Mouse (Mus musculus): ENCODE data around the gene Cbfa2t2. TPM values are rescaled to one million over a fixed set of nuclear protein-coding genes. Genes with fewer than 3 reads are reported as not detected.

Gene Cbfa2t2
- polyA plus RNA-seq, 1 experiment from 2014 or later = 47.4 TPM

DNA sequence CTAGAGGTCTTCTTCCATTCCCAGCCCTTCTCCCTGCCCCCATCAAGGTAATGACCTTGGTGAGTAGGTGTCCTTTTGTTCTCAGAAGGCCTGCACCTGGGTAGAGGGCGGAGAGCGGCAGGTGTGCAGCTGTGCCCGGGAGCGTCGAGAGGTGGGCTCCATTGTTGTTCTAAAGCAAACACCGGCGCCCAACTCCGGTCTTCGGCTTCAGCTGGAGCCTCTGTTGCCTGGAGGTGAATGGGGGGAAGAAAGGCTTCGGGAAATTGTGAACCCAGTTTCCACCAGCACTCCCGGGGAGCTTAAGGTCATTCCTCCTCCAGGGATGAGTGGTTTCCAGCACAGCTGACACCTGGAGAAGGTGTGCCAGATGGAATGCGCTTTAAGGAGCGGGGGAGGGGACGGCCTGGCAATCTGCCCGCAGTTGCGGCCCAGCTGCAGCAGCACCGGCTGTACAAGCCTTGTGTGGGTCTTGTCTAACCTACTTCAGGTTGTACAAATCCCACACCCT, 8.4 kb upstream of the Cbfa2t2 start:
- Histone ChIP-seq H3K9me3 (replicated peaks; ENCODE audit: control insufficient read depth, low read length) (no peaks in the 10 kb centered on the region), H3K4me2 (ENCODE audit: low read depth, low read length) (peak overlapping the region; percentile 22), H3K4me3 (ENCODE audit: low read depth, low read length) (no peak overlapping the region), H3K27ac (replicated peaks; ENCODE audit: low read depth, low read length) (peak overlapping the region; percentile 38; the same call in 1 of the 2 replicates), H3K9ac (replicated peaks; ENCODE audit: low read length) (0 out of 2 replicates have a peak overlapping the region, but pooled peaks have one; percentile 10), H3K27me3 (ENCODE audit: control insufficient read depth, insufficient read depth, low read length) (no peaks in the 10 kb centered on the region), H3K36me3 (replicated peaks; ENCODE audit: control insufficient read depth, insufficient read depth, low read depth, low read length) (no peaks in the 10 kb centered on the region), H3K4me1 (ENCODE audit: control insufficient read depth, insufficient read depth, low read length) (no peaks in the 10 kb centered on the region)
- DNase-seq (ENCODE audit: low spot score) (peak; percentile 56), ATAC-seq (replicated peaks; ENCODE audit: insufficient number of reproducible peaks, low FRiP score, low TSS enrichment, low read depth) (0 out of 2 replicates have a peak, but pooled peaks have one; percentile 20)
- 15% methylated on average over 17 of the region's 17 CpGs for WGBS

DNA sequence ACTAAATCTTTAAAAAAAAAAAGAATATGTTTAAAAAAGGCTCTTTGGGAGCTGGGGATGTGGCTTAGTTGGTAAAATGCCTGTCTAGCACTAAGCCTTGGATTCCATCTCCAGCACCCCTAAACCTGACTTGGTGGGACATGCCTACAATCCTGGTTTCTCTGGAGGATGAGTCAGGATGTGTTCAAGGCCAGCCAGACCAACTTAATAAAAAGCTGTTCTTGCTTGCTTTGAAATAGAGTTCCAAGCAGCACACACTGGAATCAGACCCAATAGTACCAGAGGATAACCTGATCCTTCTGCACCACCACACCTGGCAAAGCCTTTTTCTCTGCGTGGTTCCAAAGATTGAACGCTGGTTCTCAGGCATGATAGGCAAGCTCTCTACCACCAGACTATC, 5.7 kb upstream of the Cbfa2t2 start:
- no peaks in the 10 kb centered on the region for H3K9me3 ChIP-seq (replicated peaks; ENCODE audit: control insufficient read depth, low read length)
- DNase-seq (ENCODE audit: low spot score) = no peak
- H3K4me2 ChIP-seq (ENCODE audit: low read depth, low read length) = no peak overlapping the region
- no peak overlapping the region for H3K9ac ChIP-seq (replicated peaks; ENCODE audit: low read length)
- no peaks in the 10 kb centered on the region for H3K27me3 ChIP-seq (ENCODE audit: control insufficient read depth, insufficient read depth, low read length)
- WGBS = 88% methylated on average over 2 of the region's 2 CpGs
- H3K4me1 ChIP-seq (ENCODE audit: control insufficient read depth, insufficient read depth, low read length) = no peaks in the 10 kb centered on the region
- H3K27ac ChIP-seq (replicated peaks; ENCODE audit: low read depth, low read length) = no peak overlapping the region
- ATAC-seq (replicated peaks; ENCODE audit: insufficient number of reproducible peaks, low FRiP score, low TSS enrichment, low read depth) = no peak
- no peak overlapping the region for H3K4me3 ChIP-seq (ENCODE audit: low read depth, low read length)
- no peaks in the 10 kb centered on the region for H3K36me3 ChIP-seq (replicated peaks; ENCODE audit: control insufficient read depth, insufficient read depth, low read depth, low read length)

DNA sequence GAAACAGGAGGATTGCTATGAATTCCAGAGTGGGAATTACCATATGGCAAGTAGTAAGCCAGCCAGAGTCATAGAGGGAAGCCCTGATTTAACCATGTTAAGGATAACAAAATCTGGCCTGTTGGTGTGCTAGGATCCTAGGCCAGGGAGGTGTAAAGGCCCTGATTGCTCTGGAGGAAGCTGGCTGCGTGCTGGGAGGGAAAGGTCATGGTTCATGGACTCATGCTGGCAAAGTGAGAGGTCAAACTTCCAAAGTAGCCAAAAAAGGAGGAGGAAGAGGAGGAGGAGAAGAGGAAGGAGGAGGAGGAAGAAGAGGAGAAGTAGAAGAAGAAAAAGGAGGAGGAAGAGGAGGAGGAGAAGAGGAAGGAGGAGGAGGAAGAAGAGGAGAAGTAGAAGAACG, 3.6 kb upstream of the Cbfa2t2 start:
- Histone ChIP-seq H3K27ac (replicated peaks; ENCODE audit: low read depth, low read length) (no peak overlapping the region), H3K9ac (replicated peaks; ENCODE audit: low read length) (no peak overlapping the region), H3K4me2 (ENCODE audit: low read depth, low read length) (no peak overlapping the region), H3K4me3 (ENCODE audit: low read depth, low read length) (no peak overlapping the region), H3K4me1 (ENCODE audit: control insufficient read depth, insufficient read depth, low read length) (no peaks in the 10 kb centered on the region), H3K27me3 (ENCODE audit: control insufficient read depth, insufficient read depth, low read length) (no peaks in the 10 kb centered on the region), H3K9me3 (replicated peaks; ENCODE audit: control insufficient read depth, low read length) (no peaks in the 10 kb centered on the region), H3K36me3 (replicated peaks; ENCODE audit: control insufficient read depth, insufficient read depth, low read depth, low read length) (no peaks in the 10 kb centered on the region)
- WGBS = 57% methylated on average over 2 of the region's 2 CpGs
- no peak for DNase-seq (ENCODE audit: low spot score)
- no peak for ATAC-seq (replicated peaks; ENCODE audit: insufficient number of reproducible peaks, low FRiP score, low TSS enrichment, low read depth)

DNA sequence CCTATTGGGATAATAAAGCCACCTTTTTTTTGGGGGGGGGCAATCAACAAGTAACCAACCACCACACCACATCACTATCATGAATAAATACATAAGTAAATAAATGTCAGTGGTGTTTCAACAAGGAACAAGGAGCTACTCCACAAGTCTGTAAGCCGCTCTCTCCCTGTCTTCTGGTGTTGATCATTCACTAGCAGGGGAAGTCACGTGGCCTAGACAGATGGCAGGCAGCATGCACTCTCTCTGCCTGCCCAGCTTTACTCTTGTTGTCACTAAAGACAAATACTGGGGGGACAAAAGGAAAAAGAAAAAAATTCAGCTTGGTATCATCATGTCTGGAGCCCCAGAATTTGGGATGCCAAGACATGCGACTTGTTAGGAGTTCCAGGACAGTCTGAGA, 2.9 kb upstream of the Cbfa2t2 start:
- H3K4me2 ChIP-seq (ENCODE audit: low read depth, low read length) = no peak overlapping the region

DNA sequence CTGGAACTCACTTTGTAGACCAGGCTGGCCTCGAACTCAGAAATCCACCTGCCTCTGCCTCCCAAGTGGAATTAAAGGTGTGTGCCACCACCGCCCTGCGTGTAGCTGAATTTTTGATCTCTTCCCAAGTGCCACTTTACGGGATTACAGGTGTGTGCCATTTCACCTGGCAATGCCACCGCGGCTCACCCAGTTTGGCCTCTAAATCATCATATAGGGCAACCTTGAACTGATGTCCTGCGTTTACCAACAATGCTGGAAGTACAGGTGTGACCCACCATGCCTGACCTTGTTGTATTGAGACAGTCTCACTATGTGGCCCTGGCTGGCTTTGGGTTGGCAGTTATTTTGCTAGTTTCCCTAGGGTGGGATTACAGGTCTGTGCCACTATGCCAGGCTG, 1.6 kb upstream of the Cbfa2t2 start:
- H3K9me3 ChIP-seq (replicated peaks; ENCODE audit: control insufficient read depth, low read length) = no peaks in the 10 kb centered on the region
- 93% methylated on average over 7 of the region's 7 CpGs for WGBS
- no peaks in the 10 kb centered on the region for H3K27me3 ChIP-seq (ENCODE audit: control insufficient read depth, insufficient read depth, low read length)
- H3K4me1 ChIP-seq (ENCODE audit: control insufficient read depth, insufficient read depth, low read length) = no peaks in the 10 kb centered on the region
- no peak for DNase-seq (ENCODE audit: low spot score)
- no peak overlapping the region for H3K4me3 ChIP-seq (ENCODE audit: low read depth, low read length)
- no peaks in the 10 kb centered on the region for H3K36me3 ChIP-seq (replicated peaks; ENCODE audit: control insufficient read depth, insufficient read depth, low read depth, low read length)
- H3K9ac ChIP-seq (replicated peaks; ENCODE audit: low read length) = no peak overlapping the region
- no peak overlapping the region for H3K27ac ChIP-seq (replicated peaks; ENCODE audit: low read depth, low read length)
- H3K4me2 ChIP-seq (ENCODE audit: low read depth, low read length) = no peak overlapping the region
- no peak for ATAC-seq (replicated peaks; ENCODE audit: insufficient number of reproducible peaks, low FRiP score, low TSS enrichment, low read depth)

More for the DNA sequence above, 2.9 kb upstream of the Cbfa2t2 start:
- H3K27ac ChIP-seq (replicated peaks; ENCODE audit: low read depth, low read length) = no peak overlapping the region
- no peaks in the 10 kb centered on the region for H3K9me3 ChIP-seq (replicated peaks; ENCODE audit: control insufficient read depth, low read length)
- H3K4me1 ChIP-seq (ENCODE audit: control insufficient read depth, insufficient read depth, low read length) = no peaks in the 10 kb centered on the region
- no peak overlapping the region for H3K4me3 ChIP-seq (ENCODE audit: low read depth, low read length)
- H3K36me3 ChIP-seq (replicated peaks; ENCODE audit: control insufficient read depth, insufficient read depth, low read depth, low read length) = no peaks in the 10 kb centered on the region
- DNase-seq (ENCODE audit: low spot score) (no peak), ATAC-seq (replicated peaks; ENCODE audit: insufficient number of reproducible peaks, low FRiP score, low TSS enrichment, low read depth) (no peak)
- no peaks in the 10 kb centered on the region for H3K27me3 ChIP-seq (ENCODE audit: control insufficient read depth, insufficient read depth, low read length)
- no peak overlapping the region for H3K9ac ChIP-seq (replicated peaks; ENCODE audit: low read length)
- WGBS = 71% methylated on average over 3 of the region's 3 CpGs

DNA sequence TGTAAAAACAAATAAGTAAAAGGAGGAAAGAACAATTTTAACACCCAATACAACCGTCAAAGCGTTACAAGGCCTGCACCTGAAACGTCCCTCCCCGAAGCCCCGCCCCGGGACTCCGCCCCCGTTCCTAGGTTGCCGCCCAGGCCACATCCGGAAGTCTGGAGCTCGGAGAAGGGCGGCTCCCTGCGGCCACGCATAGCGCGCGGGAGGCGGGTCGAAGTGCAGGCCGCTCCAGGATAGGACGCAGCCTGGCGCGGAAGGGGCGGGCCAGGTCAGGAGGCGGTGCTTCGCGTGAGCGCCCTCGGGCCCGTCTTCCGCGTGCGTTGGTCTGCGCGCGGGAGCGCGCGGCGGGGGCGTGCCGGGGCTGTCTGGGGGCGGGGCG, 214 bp upstream of the Cbfa2t2 start:
- peak; percentile 99 for ATAC-seq (replicated peaks; ENCODE audit: insufficient number of reproducible peaks, low FRiP score, low TSS enrichment, low read depth)
- Histone ChIP-seq H3K4me1 (ENCODE audit: control insufficient read depth, insufficient read depth, low read length) (no peaks in the 10 kb centered on the region), H3K9ac (replicated peaks; ENCODE audit: low read length) (peak overlapping the region; percentile 98)

DNA sequence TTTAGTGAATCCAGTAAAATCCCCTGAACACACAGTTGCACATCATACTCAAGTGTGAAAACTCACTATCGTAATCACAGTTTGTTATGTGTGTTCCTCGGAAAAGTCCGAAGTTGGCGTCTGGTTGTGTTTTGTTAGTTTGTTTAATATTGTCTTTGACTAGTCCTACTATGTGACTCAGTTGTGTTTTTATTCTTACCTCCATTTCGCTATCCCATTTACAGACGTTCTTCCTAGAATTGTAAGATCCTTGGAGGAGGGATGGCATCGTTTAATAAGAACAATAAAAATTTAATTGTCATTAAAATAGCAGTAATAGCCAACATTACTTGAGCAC, 878 bp downstream of the Cbfa2t2 start:
- Histone ChIP-seq H3K9ac (replicated peaks; ENCODE audit: low read length) (peak overlapping the region; percentile 98), H3K36me3 (replicated peaks; ENCODE audit: control insufficient read depth, insufficient read depth, low read depth, low read length) (no peaks in the 10 kb centered on the region), H3K4me2 (ENCODE audit: low read depth, low read length) (peak overlapping the region; percentile 62), H3K4me1 (ENCODE audit: control insufficient read depth, insufficient read depth, low read length) (no peaks in the 10 kb centered on the region), H3K27me3 (ENCODE audit: control insufficient read depth, insufficient read depth, low read length) (no peaks in the 10 kb centered on the region), H3K4me3 (ENCODE audit: low read depth, low read length) (peak overlapping the region; percentile 95), H3K27ac (replicated peaks; ENCODE audit: low read depth, low read length) (peak overlapping the region; percentile 92; the same call in 1 of the 2 replicates), H3K9me3 (replicated peaks; ENCODE audit: control insufficient read depth, low read length) (no peaks in the 10 kb centered on the region)
- DNase-seq (ENCODE audit: low spot score) = no peak
- ATAC-seq (replicated peaks; ENCODE audit: insufficient number of reproducible peaks, low FRiP score, low TSS enrichment, low read depth) = no peak
- 21% methylated on average over 7 of the region's 7 CpGs for WGBS

More for the DNA sequence above, 214 bp upstream of the Cbfa2t2 start:
- H3K4me3 ChIP-seq (ENCODE audit: low read depth, low read length) = peak overlapping the region; percentile 95
- H3K27ac ChIP-seq (replicated peaks; ENCODE audit: low read depth, low read length) = peak overlapping the region; percentile 92; the same call in 1 of the 2 replicates
- no peaks in the 10 kb centered on the region for H3K36me3 ChIP-seq (replicated peaks; ENCODE audit: control insufficient read depth, insufficient read depth, low read depth, low read length)
- H3K27me3 ChIP-seq (ENCODE audit: control insufficient read depth, insufficient read depth, low read length) = no peaks in the 10 kb centered on the region
- DNase-seq (ENCODE audit: low spot score) = peak; percentile 97
- 1% methylated on average over 33 of the region's 44 CpGs for WGBS
- peak overlapping the region; percentile 27 for H3K4me2 ChIP-seq (ENCODE audit: low read depth, low read length)
- H3K9me3 ChIP-seq (replicated peaks; ENCODE audit: control insufficient read depth, low read length) = no peaks in the 10 kb centered on the region

DNA sequence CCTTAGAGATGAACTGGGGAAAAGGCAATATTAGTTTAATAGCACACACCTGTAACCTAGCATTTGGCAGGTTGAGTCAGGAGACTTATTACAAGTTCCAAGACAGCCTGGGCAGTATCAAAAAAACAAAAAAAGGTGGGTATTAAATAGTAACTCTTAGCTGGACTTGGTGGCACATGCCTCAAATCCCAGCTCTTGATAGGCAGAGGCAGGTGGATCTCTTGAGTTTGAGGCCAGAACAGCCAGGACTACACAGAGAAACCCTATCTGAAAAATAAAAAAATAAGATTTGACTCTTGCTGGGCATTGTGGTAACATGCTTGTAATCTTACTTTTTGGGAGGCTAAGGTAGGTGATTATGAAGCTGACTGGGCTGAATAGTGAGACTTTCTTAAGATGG, 4.2 kb downstream of the Cbfa2t2 start:
- DNase-seq (ENCODE audit: low spot score) (no peak), ATAC-seq (replicated peaks; ENCODE audit: insufficient number of reproducible peaks, low FRiP score, low TSS enrichment, low read depth) (no peak)
- Histone ChIP-seq H3K4me1 (ENCODE audit: control insufficient read depth, insufficient read depth, low read length) (no peaks in the 10 kb centered on the region), H3K9me3 (replicated peaks; ENCODE audit: control insufficient read depth, low read length) (no peaks in the 10 kb centered on the region), H3K9ac (replicated peaks; ENCODE audit: low read length) (no peak overlapping the region), H3K4me2 (ENCODE audit: low read depth, low read length) (no peak overlapping the region), H3K27ac (replicated peaks; ENCODE audit: low read depth, low read length) (no peak overlapping the region), H3K36me3 (replicated peaks; ENCODE audit: control insufficient read depth, insufficient read depth, low read depth, low read length) (no peaks in the 10 kb centered on the region), H3K4me3 (ENCODE audit: low read depth, low read length) (no peak overlapping the region), H3K27me3 (ENCODE audit: control insufficient read depth, insufficient read depth, low read length) (no peaks in the 10 kb centered on the region)

Data from embryonic facial prominence, embryonic 11.5 days (tissue).